Mouse (Mus musculus): ENCODE measurements around the gene Nuak1. TPM values are rescaled to one million over a fixed set of nuclear protein-coding genes. Genes with fewer than 3 reads are reported as not detected.
A peak's percentile ranks its signal among the peaks of the same experiment; 100 is the strongest.

Gene Nuak1
- polyA plus RNA-seq, 1 experiment = 25.9 TPM

- no peak overlapping the region for H3K9ac ChIP-seq (ENCODE audit: low read depth, poor library complexity, severe bottlenecking)
- H3K27ac ChIP-seq (ENCODE audit: insufficient read depth, low read length) = no peak overlapping the region
- H3K4me1 ChIP-seq (ENCODE audit: control insufficient read depth, insufficient read depth, low read length) = peaks cover 15% of the 10 kb centered on the region
- TF ChIP-seq POLR2A (IDR thresholded peaks at IDR 0.05; ENCODE audit: insufficient read depth, low read length) (no peak), CTCF (IDR thresholded peaks at IDR 0.05; ENCODE audit: low read depth, low read length) (no peak), EP300 (IDR thresholded peaks at IDR 0.05; ENCODE audit: insufficient read depth, low read depth, low read length) (no peak)
- no peak overlapping the region for H3K4me3 ChIP-seq (ENCODE audit: low read depth, low read length)
- H3K9me3 ChIP-seq (replicated peaks; ENCODE audit: control insufficient read depth, insufficient read depth, low read length, poor library complexity, severe bottlenecking) = no peaks in the 10 kb centered on the region
- H3K27me3 ChIP-seq (ENCODE audit: control insufficient read depth, insufficient read depth, low read length, poor library complexity, severe bottlenecking) = no peaks in the 10 kb centered on the region
- no peaks in the 10 kb centered on the region for H3K36me3 ChIP-seq (ENCODE audit: control insufficient read depth, insufficient read depth, low read length, poor library complexity, severe bottlenecking)
Observed at GRCm38 (mm10) chr10:84392723-84393081, 47.7 kb downstream of the Nuak1 start.

- TF ChIP-seq POLR2A (IDR thresholded peaks at IDR 0.05; ENCODE audit: insufficient read depth, low read length) = no peak
- TF ChIP-seq CTCF (IDR thresholded peaks at IDR 0.05; ENCODE audit: low read depth, low read length) = peak; percentile 48
- Histone ChIP-seq H3K27ac (ENCODE audit: insufficient read depth, low read length) (no peak overlapping the region), H3K36me3 (ENCODE audit: control insufficient read depth, insufficient read depth, low read length, poor library complexity, severe bottlenecking) (no peaks in the 10 kb centered on the region), H3K9me3 (replicated peaks; ENCODE audit: control insufficient read depth, insufficient read depth, low read length, poor library complexity, severe bottlenecking) (no peaks in the 10 kb centered on the region), H3K27me3 (ENCODE audit: control insufficient read depth, insufficient read depth, low read length, poor library complexity, severe bottlenecking) (no peaks in the 10 kb centered on the region), H3K4me3 (ENCODE audit: low read depth, low read length) (0 out of 2 replicates have a peak overlapping the region, but pooled peaks have one; percentile 32), H3K4me1 (ENCODE audit: control insufficient read depth, insufficient read depth, low read length) (peaks cover 20% of the 10 kb centered on the region), H3K9ac (ENCODE audit: low read depth, poor library complexity, severe bottlenecking) (no peak overlapping the region)
Observed at GRCm38 (mm10) chr10:84392027-84392722, 48.2 kb downstream of the Nuak1 start.

GRCm38 (mm10) chr10:84389707-84390106 lies 50.7 kb downstream of the Nuak1 start:
- Histone ChIP-seq H3K27ac (ENCODE audit: insufficient read depth, low read length) (peak overlapping the region; percentile 23; the same call in 1 of the 2 replicates), H3K9ac (ENCODE audit: low read depth, poor library complexity, severe bottlenecking) (no peak overlapping the region), H3K4me3 (ENCODE audit: low read depth, low read length) (no peak overlapping the region), H3K36me3 (ENCODE audit: control insufficient read depth, insufficient read depth, low read length, poor library complexity, severe bottlenecking) (no peaks in the 10 kb centered on the region), H3K4me1 (ENCODE audit: control insufficient read depth, insufficient read depth, low read length) (peaks cover 26% of the 10 kb centered on the region), H3K27me3 (ENCODE audit: control insufficient read depth, insufficient read depth, low read length, poor library complexity, severe bottlenecking) (no peaks in the 10 kb centered on the region), H3K9me3 (replicated peaks; ENCODE audit: control insufficient read depth, insufficient read depth, low read length, poor library complexity, severe bottlenecking) (no peaks in the 10 kb centered on the region)
- TF ChIP-seq POLR2A (IDR thresholded peaks at IDR 0.05; ENCODE audit: insufficient read depth, low read length) (no peak), CTCF (IDR thresholded peaks at IDR 0.05; ENCODE audit: low read depth, low read length) (no peak), EP300 (IDR thresholded peaks at IDR 0.05; ENCODE audit: insufficient read depth, low read depth, low read length) (no peak)

- H3K4me1 ChIP-seq (ENCODE audit: control insufficient read depth, insufficient read depth, low read length) = peaks cover 26% of the 10 kb centered on the region
- peak overlapping the region; percentile 14; the same call in 1 of the 2 replicates for H3K4me3 ChIP-seq (ENCODE audit: low read depth, low read length)
- peak overlapping the region; percentile 26; the same call in 1 of the 2 replicates for H3K27ac ChIP-seq (ENCODE audit: insufficient read depth, low read length)
- no peak for TF ChIP-seq POLR2A (IDR thresholded peaks at IDR 0.05; ENCODE audit: insufficient read depth, low read length)
- TF ChIP-seq EP300 (IDR thresholded peaks at IDR 0.05; ENCODE audit: insufficient read depth, low read depth, low read length) = 0 out of 2 replicates have a peak, but pooled peaks have one; percentile 21
- TF ChIP-seq CTCF (IDR thresholded peaks at IDR 0.05; ENCODE audit: low read depth, low read length) = no peak
- no peak overlapping the region for H3K9ac ChIP-seq (ENCODE audit: low read depth, poor library complexity, severe bottlenecking)
- H3K36me3 ChIP-seq (ENCODE audit: control insufficient read depth, insufficient read depth, low read length, poor library complexity, severe bottlenecking) = no peaks in the 10 kb centered on the region
- H3K9me3 ChIP-seq (replicated peaks; ENCODE audit: control insufficient read depth, insufficient read depth, low read length, poor library complexity, severe bottlenecking) = no peaks in the 10 kb centered on the region
- no peaks in the 10 kb centered on the region for H3K27me3 ChIP-seq (ENCODE audit: control insufficient read depth, insufficient read depth, low read length, poor library complexity, severe bottlenecking)
Observed at GRCm38 (mm10) chr10:84388357-84389141, 51.8 kb downstream of the Nuak1 start.

GRCm38 (mm10) chr10:84387338-84387737 lies 53.1 kb downstream of the Nuak1 start:
- Histone ChIP-seq H3K9ac (ENCODE audit: low read depth, poor library complexity, severe bottlenecking) (no peak overlapping the region), H3K9me3 (replicated peaks; ENCODE audit: control insufficient read depth, insufficient read depth, low read length, poor library complexity, severe bottlenecking) (no peaks in the 10 kb centered on the region), H3K27ac (ENCODE audit: insufficient read depth, low read length) (no peak overlapping the region), H3K27me3 (ENCODE audit: control insufficient read depth, insufficient read depth, low read length, poor library complexity, severe bottlenecking) (no peaks in the 10 kb centered on the region), H3K4me1 (ENCODE audit: control insufficient read depth, insufficient read depth, low read length) (peaks cover 26% of the 10 kb centered on the region), H3K4me3 (ENCODE audit: low read depth, low read length) (no peak overlapping the region), H3K36me3 (ENCODE audit: control insufficient read depth, insufficient read depth, low read length, poor library complexity, severe bottlenecking) (no peaks in the 10 kb centered on the region)
- no peak for TF ChIP-seq EP300 (IDR thresholded peaks at IDR 0.05; ENCODE audit: insufficient read depth, low read depth, low read length)
- no peak for TF ChIP-seq POLR2A (IDR thresholded peaks at IDR 0.05; ENCODE audit: insufficient read depth, low read length)
- TF ChIP-seq CTCF (IDR thresholded peaks at IDR 0.05; ENCODE audit: low read depth, low read length) = no peak

Data from ES-Bruce4 (cell line).